Mouse (Mus musculus): ENCODE results near the gene Mrps33.

DNA sequence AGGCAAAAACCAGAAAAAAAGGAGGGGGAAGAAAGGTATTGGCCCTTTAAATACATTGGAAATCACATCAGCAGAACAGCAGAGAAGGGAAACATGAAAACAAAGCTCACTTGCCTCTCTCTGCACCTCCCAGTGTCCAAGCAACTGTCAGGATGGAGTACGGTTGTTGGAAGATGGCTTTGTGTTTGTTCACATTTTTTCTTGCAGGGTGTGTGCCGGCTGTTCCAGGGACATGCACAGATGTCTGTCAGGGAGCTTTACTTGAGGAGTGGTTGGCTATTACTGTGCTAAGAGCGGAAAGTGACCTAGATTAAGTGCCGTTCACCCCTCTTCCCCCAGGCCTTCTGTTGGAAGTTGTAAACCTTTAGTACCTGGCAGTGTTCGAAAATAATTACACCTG lies 19.0 kb downstream of the Mrps33 start:
- TF ChIP-seq CTCF (IDR thresholded peaks at IDR 0.05; ENCODE audit: low read depth) (no peak), EP300 (IDR thresholded peaks at IDR 0.05; ENCODE audit: low read depth) (no peak)

Measured in liver, embryonic 14.5 days (tissue).